ENCODE assay signal across 18 mouse cellular contexts in genomic region chr6:39113141-39113540, GRCm38 (mm10). TPM values are rescaled to one million over a fixed set of nuclear protein-coding genes. Genes with fewer than 3 reads are reported as not detected.
DNase-seq lines count a peak whose midpoint lies in the region; ATAC-seq lines count a peak whose summit lies in the region.
"Had no signal": no experiment of that assay in that cellular context is flagged by ENCODE, and none has a peak within 500 bp of the region (broad histone marks: within the 10 kb centered on the region; RNA-seq: fewer than 3 reads in every experiment).

No protein-coding gene starts in this region.

- no peak overlapping the region for H3K4me2 ChIP-seq in liver, embryonic 12.5 days
- H3K4me2 ChIP-seq: forebrain, embryonic 13.5 days; heart, embryonic 13.5 days; hindbrain, embryonic 12.5 days had no signal

- H3K9me3 ChIP-seq in liver, embryonic 12.5 days (replicated peaks): no peaks in the 10 kb centered on the region
- H3K9me3 ChIP-seq: embryonic facial prominence, embryonic 10.5 days; forebrain, embryonic 13.5 days; heart, embryonic 13.5 days; hindbrain, embryonic 12.5 days had no signal

- 86% methylated on average over 3 of the region's 3 CpGs for WGBS in liver, embryonic 12.5 days (ENCODE audit: insufficient replicate concordance)

- H3K27ac ChIP-seq in liver, embryonic 12.5 days: no peak overlapping the region
- H3K27ac ChIP-seq: embryonic facial prominence, embryonic 10.5 days; forebrain, embryonic 13.5 days; heart, embryonic 13.5 days; hindbrain, embryonic 12.5 days had no signal

- no peak overlapping the region for H3K4me3 ChIP-seq in liver, embryonic 12.5 days
- H3K4me3 ChIP-seq: embryonic facial prominence, embryonic 10.5 days; forebrain, embryonic 13.5 days; heart, embryonic 13.5 days; hindbrain, embryonic 12.5 days had no signal

- no peaks in the 10 kb centered on the region for H3K36me3 ChIP-seq in liver, embryonic 12.5 days
- H3K36me3 ChIP-seq: embryonic facial prominence, embryonic 10.5 days; hindbrain, embryonic 12.5 days had no signal

- ATAC-seq in liver, embryonic 12.5 days: no peak
- ATAC-seq: forebrain, embryonic 13.5 days; forebrain, postnatal 0 days; hindbrain, embryonic 16.5 days; inflammation-experienced regulatory T-cells, adult 6 months; intestine, postnatal 0 days had no signal

- intact Hi-C loops in heart, postnatal 36 days (cut with DNase I): no loop called here

- H3K9ac ChIP-seq in liver, embryonic 12.5 days: no peak overlapping the region
- H3K9ac ChIP-seq: forebrain, embryonic 13.5 days; forebrain, postnatal 0 days; heart, embryonic 13.5 days; hindbrain, embryonic 12.5 days had no signal

- peak; percentile 35 for DNase-seq in heart, adult 11 months
- DNase-seq in heart, adult 8-10 months (ENCODE audit: low spot score): no peak
- peak; percentile 54 for DNase-seq in cerebellum, adult 8-10 months
- DNase-seq in cerebellum, postnatal 14 days: peak; percentile 51 to 76
- no peak for DNase-seq in heart, postnatal 36 days
- DNase-seq in retina, embryonic 14.5 days (ENCODE audit: low spot score): no peak
- DNase-seq: adrenal gland, postnatal 10 days; forebrain, postnatal 0 days; gastrocnemius, postnatal 14 days; heart, postnatal 4 days had no signal

- peaks cover 49% of the 10 kb centered on the region for H3K27me3 ChIP-seq in liver, embryonic 12.5 days (replicated peaks)

- peaks cover 8% of the 10 kb centered on the region for H3K4me1 ChIP-seq in liver, embryonic 12.5 days
- H3K4me1 ChIP-seq: hindbrain, embryonic 12.5 days had no signal

RNA-seq across cellular contexts. Expression of gene Parp12, which starts 5.0 kb away (rescaled TPM):
- 10 to 100 TPM in 3 of 4 experiments, 1 to 10 TPM in 1; 9.2 to 11.9 (median 10.8) TPM for total RNA-seq in heart, adult 8-10 months (2022)
- total RNA-seq in heart, postnatal 36 days (2021): 10 to 100 TPM; 10.7 to 11.5 TPM
- polyA plus RNA-seq in liver, embryonic 12.5 days (2016; fragmentation: Nextera tagmentation; extraction: Ambion mirVana): 3.1 and 3.7 TPM in 2 replicates

Comparison
In these comparisons a context has a peak if more than half of its experiments do, and no peak if none do; other contexts are left out.
1. DNase-seq: peak in heart, adult 11 months (single experiment), cerebellum, adult 8-10 months (single experiment) and cerebellum, postnatal 14 days (2 of 2); none in heart, adult 8-10 months (single experiment), heart, postnatal 36 days (0 of 2) and retina, embryonic 14.5 days (single experiment).